In genomic region chr17:67715466-67715865, GRCm38 (mm10) we compare ENCODE assay signal across 22 mouse cellular contexts. TPM values are rescaled to one million over a fixed set of nuclear protein-coding genes. Genes with fewer than 3 reads are reported as not detected.
DNase-seq lines count a peak whose midpoint lies in the region; ATAC-seq and TF ChIP-seq lines count a peak whose summit lies in the region.
"Had no signal": no experiment of that assay in that cellular context is flagged by ENCODE, and none has a peak within 500 bp of the region (broad histone marks: within the 10 kb centered on the region; RNA-seq: fewer than 3 reads in every experiment).

No protein-coding gene starts in this region.

- WGBS in hindbrain, embryonic 16.5 days: 80% methylated on average over 19 of the region's 19 CpGs
- WGBS in hindbrain, embryonic 12.5 days: 83% methylated on average over 19 of the region's 19 CpGs
- WGBS in lung, embryonic 15.5 days: 50% methylated on average over 19 of the region's 19 CpGs
- WGBS in lung, adult 2 months: 49% methylated on average over 19 of the region's 19 CpGs
- 52% methylated on average over 19 of the region's 19 CpGs for WGBS in intestine, embryonic 16.5 days
- 73% methylated on average over 19 of the region's 19 CpGs for WGBS in neural tube, embryonic 15.5 days
- WGBS in heart, embryonic 11.5 days (ENCODE audit: insufficient replicate concordance): 82% methylated on average over 19 of the region's 19 CpGs

- no peak for TF ChIP-seq POLR2A in lung, adult 2 months (IDR thresholded peaks at IDR 0.05; ENCODE audit: borderline replicate concordance, extremely low read depth, low read depth, low read length)

- no peaks in the 10 kb centered on the region for H3K9me3 ChIP-seq in hindbrain, embryonic 16.5 days (ENCODE audit: control insufficient read depth, low read length)
- H3K9me3 ChIP-seq in hindbrain, embryonic 12.5 days (replicated peaks): no peaks in the 10 kb centered on the region
- no peaks in the 10 kb centered on the region for H3K9me3 ChIP-seq in lung, embryonic 15.5 days
- no peaks in the 10 kb centered on the region for H3K9me3 ChIP-seq in intestine, embryonic 16.5 days (ENCODE audit: control insufficient read depth, low read length)
- H3K9me3 ChIP-seq in neural tube, embryonic 15.5 days (replicated peaks): no peaks in the 10 kb centered on the region
- H3K9me3 ChIP-seq in heart, embryonic 11.5 days (replicated peaks; ENCODE audit: control insufficient read depth, low read length): no peaks in the 10 kb centered on the region
- H3K9me3 ChIP-seq: embryonic facial prominence, embryonic 12.5 days; heart, embryonic 13.5 days; limb, embryonic 12.5 days; neural tube, embryonic 12.5 days had no signal

- peak overlapping the region; percentile 8; the same call in 1 of the 2 replicates for H3K4me2 ChIP-seq in hindbrain, embryonic 16.5 days (ENCODE audit: low read length)
- no peak overlapping the region for H3K4me2 ChIP-seq in hindbrain, embryonic 12.5 days (replicated peaks)
- H3K4me2 ChIP-seq in lung, embryonic 15.5 days: peak overlapping the region; percentile 30; the same call in 1 of the 2 replicates
- H3K4me2 ChIP-seq in intestine, embryonic 16.5 days (ENCODE audit: low read depth, low read length): 0 out of 2 replicates have a peak overlapping the region, but pooled peaks have one; percentile 16
- H3K4me2 ChIP-seq in neural tube, embryonic 15.5 days: peak overlapping the region; percentile 39
- no peak overlapping the region for H3K4me2 ChIP-seq in heart, embryonic 11.5 days
- H3K4me2 ChIP-seq: embryonic facial prominence, embryonic 12.5 days; heart, embryonic 13.5 days; limb, embryonic 12.5 days; neural tube, embryonic 12.5 days had no signal

- no peaks in the 10 kb centered on the region for H3K36me3 ChIP-seq in hindbrain, embryonic 16.5 days (ENCODE audit: control insufficient read depth, insufficient read depth, low read length)
- H3K36me3 ChIP-seq in hindbrain, embryonic 12.5 days: peaks cover 8% of the 10 kb centered on the region
- no peaks in the 10 kb centered on the region for H3K36me3 ChIP-seq in lung, embryonic 15.5 days
- H3K36me3 ChIP-seq in intestine, embryonic 16.5 days (ENCODE audit: control insufficient read depth, insufficient read depth, low read length): no peaks in the 10 kb centered on the region
- peaks cover 6% of the 10 kb centered on the region; the same call in 1 of the 2 replicates for H3K36me3 ChIP-seq in neural tube, embryonic 15.5 days
- no peaks in the 10 kb centered on the region for H3K36me3 ChIP-seq in heart, embryonic 11.5 days (ENCODE audit: control insufficient read depth, insufficient read depth, low read length)
- H3K36me3 ChIP-seq: embryonic facial prominence, embryonic 12.5 days; heart, embryonic 13.5 days; limb, embryonic 12.5 days had no signal

- H3K27ac ChIP-seq in hindbrain, embryonic 16.5 days (ENCODE audit: low read depth, low read length): no peak overlapping the region
- no peak overlapping the region for H3K27ac ChIP-seq in hindbrain, embryonic 12.5 days
- no peak overlapping the region for H3K27ac ChIP-seq in lung, embryonic 15.5 days
- no peak overlapping the region for H3K27ac ChIP-seq in intestine, embryonic 16.5 days (ENCODE audit: low read length)
- H3K27ac ChIP-seq in neural tube, embryonic 15.5 days (replicated peaks): no peak overlapping the region
- H3K27ac ChIP-seq in heart, embryonic 11.5 days (ENCODE audit: low read depth, low read length): no peak overlapping the region
- H3K27ac ChIP-seq: embryonic facial prominence, embryonic 12.5 days; heart, embryonic 13.5 days; limb, embryonic 12.5 days; liver, embryonic 14.5 days; neural tube, embryonic 12.5 days; stomach, postnatal 0 days had no signal

- H3K4me1 ChIP-seq in hindbrain, embryonic 16.5 days (ENCODE audit: control insufficient read depth, insufficient read depth, low read depth, low read length): no peaks in the 10 kb centered on the region
- 0 out of 2 replicates have a peak, but pooled peaks cover 2% of the 10 kb centered on the region for H3K4me1 ChIP-seq in hindbrain, embryonic 12.5 days
- H3K4me1 ChIP-seq in lung, embryonic 15.5 days: no peaks in the 10 kb centered on the region
- H3K4me1 ChIP-seq in lung, adult 2 months (ENCODE audit: control insufficient read depth, insufficient read depth, low read length): no peaks in the 10 kb centered on the region
- no peaks in the 10 kb centered on the region for H3K4me1 ChIP-seq in intestine, embryonic 16.5 days (ENCODE audit: control insufficient read depth, insufficient read depth, low read length)
- H3K4me1 ChIP-seq in neural tube, embryonic 15.5 days: peaks cover 8% of the 10 kb centered on the region
- no peaks in the 10 kb centered on the region for H3K4me1 ChIP-seq in heart, embryonic 11.5 days (ENCODE audit: control insufficient read depth, insufficient read depth, low read length)
- H3K4me1 ChIP-seq: neural tube, embryonic 12.5 days had no signal

- TF ChIP-seq CTCF in lung, adult 2 months (IDR thresholded peaks at IDR 0.05; ENCODE audit: insufficient read depth, low read length): no peak

- ATAC-seq in hindbrain, embryonic 16.5 days: no peak
- no peak for ATAC-seq in hindbrain, embryonic 12.5 days (ENCODE audit: low FRiP score)
- no peak for ATAC-seq in lung, embryonic 15.5 days (ENCODE audit: borderline replicate concordance, extremely low read depth, low FRiP score, low TSS enrichment)
- no peak; the same call in 1 of the 2 replicates for ATAC-seq in intestine, embryonic 16.5 days
- ATAC-seq in neural tube, embryonic 15.5 days (ENCODE audit: low FRiP score): no peak
- no peak for ATAC-seq in heart, embryonic 11.5 days (replicated peaks; ENCODE audit: insufficient number of reproducible peaks, low FRiP score, low TSS enrichment)
- ATAC-seq: activated CD4-positive, CD25-positive, alpha-beta regulatory T cell, adult 4 months; forebrain, embryonic 16.5 days had no signal

- H3K9ac ChIP-seq in hindbrain, embryonic 16.5 days (ENCODE audit: low read depth, low read length): no peak overlapping the region
- H3K9ac ChIP-seq in hindbrain, embryonic 12.5 days: no peak overlapping the region
- H3K9ac ChIP-seq in lung, embryonic 15.5 days: no peak overlapping the region
- no peak overlapping the region for H3K9ac ChIP-seq in intestine, embryonic 16.5 days (ENCODE audit: low read depth, low read length)
- H3K9ac ChIP-seq in neural tube, embryonic 15.5 days (replicated peaks): no peak overlapping the region
- no peak overlapping the region for H3K9ac ChIP-seq in heart, embryonic 11.5 days (ENCODE audit: low read depth, low read length)
- H3K9ac ChIP-seq: embryonic facial prominence, embryonic 12.5 days; heart, embryonic 13.5 days; limb, embryonic 12.5 days; liver, embryonic 14.5 days; neural tube, embryonic 12.5 days had no signal

- H3K4me3 ChIP-seq in hindbrain, embryonic 16.5 days (ENCODE audit: low read length): no peak overlapping the region
- no peak overlapping the region for H3K4me3 ChIP-seq in hindbrain, embryonic 12.5 days
- H3K4me3 ChIP-seq in lung, embryonic 15.5 days: no peak overlapping the region
- no peak overlapping the region for H3K4me3 ChIP-seq in lung, adult 2 months (replicated peaks; ENCODE audit: extremely low read depth, low read depth, low read length)
- H3K4me3 ChIP-seq in intestine, embryonic 16.5 days (ENCODE audit: low read length): no peak overlapping the region
- no peak overlapping the region for H3K4me3 ChIP-seq in neural tube, embryonic 15.5 days (replicated peaks)
- no peak overlapping the region for H3K4me3 ChIP-seq in heart, embryonic 11.5 days (ENCODE audit: low read depth, low read length)
- H3K4me3 ChIP-seq: embryonic facial prominence, embryonic 12.5 days; heart, embryonic 13.5 days; limb, embryonic 12.5 days; neural tube, embryonic 12.5 days had no signal

- H3K27me3 ChIP-seq in hindbrain, embryonic 16.5 days (replicated peaks; ENCODE audit: control insufficient read depth, insufficient read depth, low read length): no peaks in the 10 kb centered on the region
- H3K27me3 ChIP-seq in hindbrain, embryonic 12.5 days: no peaks in the 10 kb centered on the region
- H3K27me3 ChIP-seq in lung, embryonic 15.5 days: no peaks in the 10 kb centered on the region
- H3K27me3 ChIP-seq in intestine, embryonic 16.5 days (replicated peaks; ENCODE audit: control insufficient read depth, insufficient read depth, low read length): no peaks in the 10 kb centered on the region
- no peaks in the 10 kb centered on the region for H3K27me3 ChIP-seq in neural tube, embryonic 15.5 days (replicated peaks)
- no peaks in the 10 kb centered on the region for H3K27me3 ChIP-seq in heart, embryonic 11.5 days (ENCODE audit: control insufficient read depth, insufficient read depth, low read length)
- H3K27me3 ChIP-seq: CH12.LX; embryonic facial prominence, embryonic 12.5 days; heart, embryonic 13.5 days; limb, embryonic 12.5 days; neural tube, embryonic 12.5 days had no signal

- DNase-seq in lung, adult 2 months: no peak
- DNase-seq: adrenal gland, postnatal 14 days; cerebellum, adult 18-20 months; heart, postnatal 36 days; kidney, adult 9 months; lung, postnatal 4 days; thymus, postnatal 25 days had no signal

RNA-seq across cellular contexts. Expression of gene Lama1, which starts 18.4 kb away (rescaled TPM):
- polyA plus RNA-seq in hindbrain, embryonic 16.5 days (2015; fragmentation: Nextera tagmentation; extraction: Ambion mirVana): 6.0 and 8.9 TPM in 2 replicates
- polyA plus RNA-seq in hindbrain, embryonic 12.5 days (2016; fragmentation: Nextera tagmentation; extraction: Ambion mirVana): 14.7 and 19.2 TPM in 2 replicates
- polyA plus RNA-seq in lung, embryonic 15.5 days (2015; fragmentation: Nextera tagmentation; extraction: Ambion mirVana): 3.9 and 4.1 TPM in 2 replicates
- polyA plus RNA-seq in lung, adult 2 months (2012; rRNA removed): 0.17 and 0.63 TPM in 2 replicates
- 1.6 TPM in 2 replicates for polyA plus RNA-seq in intestine, embryonic 16.5 days (2015; fragmentation: Nextera tagmentation; extraction: Ambion mirVana)
- polyA plus RNA-seq in neural tube, embryonic 15.5 days (2015; fragmentation: Nextera tagmentation; extraction: Ambion mirVana): 9.2 and 10.1 TPM in 2 replicates
- polyA plus RNA-seq in heart, embryonic 11.5 days (2014; fragmentation: Nextera tagmentation; extraction: Ambion mirVana): 2.6 and 2.8 TPM in 2 replicates
- polyA plus RNA-seq: activated CD4-positive, CD25-positive, alpha-beta regulatory T cell, adult 4 months had no signal

Comparison
In these comparisons a context has a peak if more than half of its experiments do, and no peak if none do; other contexts are left out.
1. H3K4me2 ChIP-seq: peak in hindbrain, embryonic 16.5 days (single experiment), lung, embryonic 15.5 days (single experiment), intestine, embryonic 16.5 days (single experiment) and neural tube, embryonic 15.5 days (single experiment); none in hindbrain, embryonic 12.5 days (single experiment) and heart, embryonic 11.5 days (single experiment).